Mouse (Mus musculus) thymus, adult 2 months (tissue): ENCODE data around the gene Tnfsf15. TPM values are rescaled to one million over a fixed set of nuclear protein-coding genes. Genes with fewer than 3 reads are reported as not detected.

ENCODE experiments used
- DNase-seq: peaks from one replicate; pipeline ENCODE4 v3.0.0; 2021
- H3K27ac ChIP-seq: fragments of 200-500 bp; 2 replicates; pipeline ENCODE4 v1.5.1; 2012; ENCODE audit warnings: low read length, control low read depth; ENCODE audit not compliant: control insufficient read depth, insufficient read depth
- H3K27me3 ChIP-seq: fragments of 200-500 bp; 2 replicates; pipeline ENCODE4 v1.6.1; 2012; ENCODE audit warnings: mild to moderate bottlenecking, low read length, moderate library complexity, mixed read lengths; ENCODE audit not compliant: control insufficient read depth, insufficient read depth
- H3K36me3 ChIP-seq: fragments of 200-500 bp; 2 replicates; pipeline ENCODE4 v1.6.1; 2012; ENCODE audit warnings: mild to moderate bottlenecking, low read length, moderate library complexity; ENCODE audit not compliant: control insufficient read depth, insufficient read depth
- H3K4me1 ChIP-seq: fragments of 200-500 bp; replicated peaks from 2 replicates; pipeline ENCODE4 v1.6.1; 2012; ENCODE audit warnings: low read length; ENCODE audit not compliant: control insufficient read depth, insufficient read depth
- H3K4me3 ChIP-seq: fragments of 200-500 bp; 2 replicates; pipeline ENCODE4 v1.5.1; 2012; ENCODE audit warnings: mild to moderate bottlenecking, low read length, control low read depth, moderate library complexity; ENCODE audit not compliant: control insufficient read depth, insufficient read depth
- CTCF ChIP-seq: fragments of 200-500 bp; IDR thresholded peaks from 2 replicates; pipeline ENCODE4 v1.5.1; 2012; ENCODE audit warnings: mild to moderate bottlenecking, control low read depth, low read length, moderate library complexity, borderline replicate concordance; ENCODE audit not compliant: control insufficient read depth, poor library complexity, insufficient read depth; ENCODE audit errors: extremely low read depth
- POLR2A ChIP-seq: fragments of 200-500 bp; IDR thresholded peaks from 2 replicates; pipeline ENCODE4 v1.6.1; 2012; ENCODE audit warnings: mild to moderate bottlenecking, low read length, control low read depth, moderate library complexity; ENCODE audit not compliant: control insufficient read depth, poor library complexity, insufficient read depth; ENCODE audit errors: extremely low read depth
- WGBS: fragments of 180-500 bp; shearing (Covaris S2); methylation state at CpG from one replicate; pipeline ENCODE4 v1.1.7; 2018; 5-methylcytosine and 5-hydroxymethylcytosine counted together
- polyA plus RNA-seq: library from polyadenylated mRNA; depleted of rRNA; stranded (reverse); fragments of >200 nt; gene quantifications from 2 replicates; pipeline ENCODE4 v1.2.3, GENCODE M21; 2012

Tnfsf15 gene
- polyA plus RNA-seq, 1 experiment: 0.27 TPM

GRCm38 (mm10) chr4:63706279-63706971 lies 38.5 kb downstream of the Tnfsf15 start:
- TF ChIP-seq CTCF (no peak), POLR2A (no peak)
- H3K4me3 ChIP-seq: no peak overlapping the region
- 0 out of 2 replicates have a peak, but pooled peaks cover 4% of the 10 kb centered on the region for H3K4me1 ChIP-seq
- 64% methylated on average over 1 of the region's 1 CpGs for WGBS
- DNase-seq: no peak
- no peaks in the 10 kb centered on the region for H3K27me3 ChIP-seq
- H3K36me3 ChIP-seq: no peaks in the 10 kb centered on the region
- H3K27ac ChIP-seq: no peak overlapping the region

GRCm38 (mm10) chr4:63704232-63704631 lies 40.7 kb downstream of the Tnfsf15 start:
- Histone ChIP-seq H3K4me3 (no peak overlapping the region), H3K4me1 (0 out of 2 replicates have a peak, but pooled peaks cover 4% of the 10 kb centered on the region), H3K27me3 (no peaks in the 10 kb centered on the region), H3K36me3 (no peaks in the 10 kb centered on the region), H3K27ac (no peak overlapping the region)
- 7% methylated on average over 5 of the region's 5 CpGs for WGBS
- DNase-seq: no peak
- no peak for TF ChIP-seq POLR2A
- TF ChIP-seq CTCF: no peak

GRCm38 (mm10) chr4:63703686-63704085 lies 41.2 kb downstream of the Tnfsf15 start:
- Histone ChIP-seq H3K4me3 (no peak overlapping the region), H3K36me3 (no peaks in the 10 kb centered on the region), H3K27me3 (no peaks in the 10 kb centered on the region), H3K4me1 (0 out of 2 replicates have a peak, but pooled peaks cover 4% of the 10 kb centered on the region), H3K27ac (no peak overlapping the region)
- WGBS: 95% methylated on average over 2 of the region's 2 CpGs
- DNase-seq: no peak
- TF ChIP-seq CTCF (no peak), POLR2A (no peak)

- Histone ChIP-seq H3K4me1 (0 out of 2 replicates have a peak, but pooled peaks cover 4% of the 10 kb centered on the region), H3K4me3 (no peak overlapping the region), H3K27ac (no peak overlapping the region), H3K27me3 (no peaks in the 10 kb centered on the region), H3K36me3 (no peaks in the 10 kb centered on the region)
- no peak for DNase-seq
- TF ChIP-seq CTCF (no peak), POLR2A (no peak)
- WGBS: 69% methylated on average over 4 of the region's 4 CpGs
Observed at GRCm38 (mm10) chr4:63702006-63702704, 42.8 kb downstream of the Tnfsf15 start.

GRCm38 (mm10) chr4:63699749-63700148 lies 45.2 kb downstream of the Tnfsf15 start:
- no peak overlapping the region for H3K27ac ChIP-seq
- H3K27me3 ChIP-seq: no peaks in the 10 kb centered on the region
- WGBS: 45% methylated on average over 3 of the region's 3 CpGs
- no peak overlapping the region for H3K4me3 ChIP-seq
- TF ChIP-seq CTCF (no peak), POLR2A (no peak)
- DNase-seq: no peak
- 0 out of 2 replicates have a peak, but pooled peaks cover 2% of the 10 kb centered on the region for H3K4me1 ChIP-seq
- no peaks in the 10 kb centered on the region for H3K36me3 ChIP-seq

GRCm38 (mm10) chr4:63696921-63697320 lies 48.0 kb downstream of the Tnfsf15 start:
- no peaks in the 10 kb centered on the region for H3K27me3 ChIP-seq
- H3K4me3 ChIP-seq: no peak overlapping the region
- no peak for DNase-seq
- no peak for TF ChIP-seq POLR2A
- TF ChIP-seq CTCF: no peak
- no peaks in the 10 kb centered on the region for H3K4me1 ChIP-seq
- H3K27ac ChIP-seq: no peak overlapping the region
- 97% methylated on average over 4 of the region's 4 CpGs for WGBS
- no peaks in the 10 kb centered on the region for H3K36me3 ChIP-seq
